Mouse (Mus musculus) bone marrow, adult 2 months (tissue): Measurements from ENCODE around the gene Map7.

Experiments
- CTCF ChIP-seq: fragments of 200-500 bp; IDR thresholded peaks from 2 replicates; pipeline ENCODE4 v1.5.1; 2011; ENCODE audit warnings: low read length, control low read depth; ENCODE audit not compliant: control insufficient read depth, insufficient read depth
- POLR2A ChIP-seq: fragments of 200-500 bp; IDR thresholded peaks from 2 replicates; pipeline ENCODE4 v1.6.1; 2011; ENCODE audit warnings: low read depth, mild to moderate bottlenecking, control low read depth, low read length, borderline replicate concordance; ENCODE audit not compliant: control insufficient read depth

DNA sequence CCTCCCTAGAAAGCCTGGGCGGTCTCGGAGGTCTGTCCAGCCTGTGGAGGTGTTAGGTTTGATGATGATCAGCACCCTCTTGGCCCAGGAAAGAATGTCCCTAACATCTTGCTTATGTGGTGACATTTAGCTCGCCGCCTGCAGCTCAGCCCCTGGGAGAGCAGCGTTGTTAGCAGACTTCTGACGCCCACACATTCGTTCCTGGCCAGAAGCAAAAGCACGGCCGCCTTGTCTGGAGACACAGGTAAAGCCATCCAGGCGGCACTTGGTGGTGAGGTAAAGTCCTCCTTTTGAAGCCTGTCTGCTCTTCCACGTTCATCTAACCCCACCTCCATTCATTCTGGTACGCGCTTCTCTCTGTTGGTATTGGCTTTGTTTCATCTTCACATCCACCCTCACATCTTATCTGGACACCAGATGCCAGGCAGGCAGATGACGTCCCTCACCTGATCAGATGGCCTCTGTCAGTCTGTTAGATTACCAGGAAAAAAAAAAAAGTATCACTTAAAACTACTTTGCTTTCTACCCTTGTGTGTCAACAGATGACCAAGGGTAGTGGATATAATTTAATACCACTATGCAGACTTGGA, 108.9 kb downstream of the Map7 start:
- TF ChIP-seq CTCF, result no peak
- no peak for TF ChIP-seq POLR2A
